Mouse (Mus musculus): ENCODE measurements at regions not wholly inside any gene's neighbourhood (a gene's known extent, or its start where the extent isn't known, plus 50 kb on each side); places are given as distances from the start of the nearest gene placed in this dataset.

DNA sequence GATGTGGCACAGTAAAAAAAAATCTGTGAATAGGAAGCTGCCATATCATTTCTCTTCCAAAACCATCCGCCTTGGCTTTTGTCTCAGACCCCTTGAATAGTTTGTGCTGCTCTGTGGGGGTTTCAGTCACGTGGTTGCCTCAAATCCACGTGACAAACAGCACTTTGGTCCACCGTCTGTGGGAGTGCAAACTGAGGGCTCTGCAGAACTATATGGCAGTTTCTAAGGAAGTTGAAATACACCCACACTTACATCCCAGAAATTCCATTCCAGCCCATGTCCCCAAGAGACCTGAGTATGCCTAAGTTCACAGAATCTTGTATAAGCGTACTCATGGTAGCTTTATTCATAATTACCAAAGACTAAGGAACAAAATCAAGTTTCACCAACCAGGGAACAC lies 460.1 kb downstream of the Pdcd6ip start:
- no peak for TF ChIP-seq POLR2A (IDR thresholded peaks at IDR 0.05; ENCODE audit: borderline replicate concordance, insufficient read depth, low read length)
- no peak for TF ChIP-seq CTCF (IDR thresholded peaks at IDR 0.05; ENCODE audit: borderline replicate concordance, insufficient read depth, low read depth, low read length)
- Histone ChIP-seq H3K4me1 (ENCODE audit: control insufficient read depth, insufficient read depth, low read length) (no peaks in the 10 kb centered on the region), H3K27ac (ENCODE audit: insufficient read depth, low read length) (no peak overlapping the region), H3K4me3 (replicated peaks; ENCODE audit: insufficient read depth, low read depth, low read length) (no peak overlapping the region), H3K27me3 (ENCODE audit: control insufficient read depth, insufficient read depth, low read length) (no peaks in the 10 kb centered on the region)
- 69% methylated on average over 5 of the region's 5 CpGs for WGBS
- DNase-seq, result no peak

DNA sequence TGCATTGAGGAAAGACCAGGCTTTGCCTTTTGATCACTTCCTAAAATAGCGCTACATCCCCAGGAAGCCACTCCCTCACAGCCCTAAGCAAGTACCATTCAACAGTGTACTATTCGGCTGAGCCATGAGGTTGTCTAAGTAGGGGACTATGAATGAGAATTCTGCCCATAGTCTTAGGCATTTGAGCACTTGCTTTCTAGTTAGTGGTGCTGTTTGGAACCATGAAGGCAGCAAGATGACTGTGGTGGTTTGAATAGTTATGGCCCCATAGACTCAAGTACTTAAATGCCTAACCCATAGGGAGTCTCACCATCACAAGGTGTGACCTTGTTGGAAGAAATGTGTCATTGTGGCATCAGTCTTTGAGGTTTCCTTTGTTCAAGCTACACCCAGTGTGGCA lies 464.2 kb downstream of the Pdcd6ip start:
- no peak for TF ChIP-seq POLR2A (IDR thresholded peaks at IDR 0.05; ENCODE audit: borderline replicate concordance, insufficient read depth, low read length)
- no peak for TF ChIP-seq CTCF (IDR thresholded peaks at IDR 0.05; ENCODE audit: borderline replicate concordance, insufficient read depth, low read depth, low read length)
- no peaks in the 10 kb centered on the region for H3K27me3 ChIP-seq (ENCODE audit: control insufficient read depth, insufficient read depth, low read length)
- WGBS, result 96% methylated on average over 2 of the region's 2 CpGs
- H3K4me3 ChIP-seq (replicated peaks; ENCODE audit: insufficient read depth, low read depth, low read length), result no peak overlapping the region
- DNase-seq, result no peak
- H3K27ac ChIP-seq (ENCODE audit: insufficient read depth, low read length), result no peak overlapping the region
- no peaks in the 10 kb centered on the region for H3K4me1 ChIP-seq (ENCODE audit: control insufficient read depth, insufficient read depth, low read length)

DNA sequence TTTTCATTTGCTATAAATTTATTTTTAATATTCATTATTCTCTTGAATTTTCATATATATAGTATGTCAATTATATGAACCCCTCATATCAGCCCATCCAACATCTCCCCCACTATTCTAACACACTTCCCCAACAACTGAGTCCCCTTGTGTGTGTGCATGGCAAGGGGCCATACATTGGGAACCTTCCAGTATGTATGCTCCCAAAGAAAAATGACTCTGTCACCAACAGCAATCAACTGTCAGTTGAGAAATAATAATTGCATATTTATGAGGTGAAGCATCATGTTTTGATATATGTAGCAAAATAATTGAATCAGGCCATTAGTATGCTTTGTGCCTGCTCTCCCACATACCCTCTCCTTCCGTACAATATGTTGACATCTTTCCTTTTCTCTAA lies 474.7 kb downstream of the Pdcd6ip start:
- TF ChIP-seq CTCF (IDR thresholded peaks at IDR 0.05; ENCODE audit: borderline replicate concordance, insufficient read depth, low read depth, low read length) (no peak), POLR2A (IDR thresholded peaks at IDR 0.05; ENCODE audit: borderline replicate concordance, insufficient read depth, low read length) (no peak)
- 88% methylated on average over 1 of the region's 1 CpGs for WGBS
- H3K4me1 ChIP-seq (ENCODE audit: control insufficient read depth, insufficient read depth, low read length), result no peaks in the 10 kb centered on the region
- H3K27ac ChIP-seq (ENCODE audit: insufficient read depth, low read length), result no peak overlapping the region
- no peak overlapping the region for H3K4me3 ChIP-seq (replicated peaks; ENCODE audit: insufficient read depth, low read depth, low read length)
- no peaks in the 10 kb centered on the region for H3K27me3 ChIP-seq (ENCODE audit: control insufficient read depth, insufficient read depth, low read length)
- no peak for DNase-seq

DNA sequence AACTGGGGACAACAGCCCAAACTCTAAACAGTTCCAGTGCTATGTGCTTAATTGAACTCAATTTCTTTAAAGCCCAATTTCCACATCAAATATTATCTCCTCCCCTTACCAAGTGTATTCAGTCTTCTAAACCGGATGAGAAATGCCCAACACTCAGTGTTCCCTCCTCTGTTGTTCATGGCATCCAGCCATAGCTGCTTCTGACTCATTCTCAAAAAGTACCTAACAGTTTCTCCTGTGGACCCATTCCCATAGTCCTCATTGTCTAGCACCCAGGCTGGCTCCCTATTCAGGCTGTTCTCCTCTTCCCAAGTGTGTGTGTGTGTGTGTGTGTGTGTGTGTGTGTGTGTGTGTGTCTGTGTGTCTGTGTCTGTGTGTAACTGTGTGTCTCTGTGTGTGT lies 478.7 kb downstream of the Pdcd6ip start:
- no peaks in the 10 kb centered on the region for H3K4me1 ChIP-seq (ENCODE audit: control insufficient read depth, insufficient read depth, low read length)
- 59% methylated on average over 1 of the region's 1 CpGs for WGBS

DNA sequence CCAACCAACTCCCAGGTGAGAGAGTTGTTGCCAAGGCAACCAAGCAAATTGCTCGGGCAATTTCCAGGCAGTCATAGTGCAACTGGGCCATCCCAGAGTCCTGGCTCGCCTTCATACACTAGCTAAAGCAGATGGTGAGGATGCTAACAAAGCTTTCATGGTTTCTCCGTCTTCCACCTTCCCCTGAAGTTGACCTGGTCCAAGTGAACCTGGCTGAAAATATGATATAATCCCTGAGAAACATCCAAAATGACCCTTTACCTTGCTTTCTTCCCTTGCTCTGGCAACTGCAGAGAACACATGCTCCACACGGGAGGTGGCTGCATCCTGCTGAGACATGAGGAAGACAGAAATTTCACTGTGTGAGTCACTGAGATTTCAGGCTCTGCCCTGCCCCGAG lies 494.1 kb downstream of the Pdcd6ip start:
- WGBS, result 10% methylated on average over 5 of the region's 5 CpGs

More for the DNA sequence above, 478.7 kb downstream of the Pdcd6ip start:
- no peak overlapping the region for H3K27ac ChIP-seq (ENCODE audit: insufficient read depth, low read length)
- H3K4me3 ChIP-seq (replicated peaks; ENCODE audit: insufficient read depth, low read depth, low read length), result no peak overlapping the region
- no peak for TF ChIP-seq CTCF (IDR thresholded peaks at IDR 0.05; ENCODE audit: borderline replicate concordance, insufficient read depth, low read depth, low read length)
- TF ChIP-seq POLR2A (IDR thresholded peaks at IDR 0.05; ENCODE audit: borderline replicate concordance, insufficient read depth, low read length), result no peak
- no peak for DNase-seq
- H3K27me3 ChIP-seq (ENCODE audit: control insufficient read depth, insufficient read depth, low read length), result no peaks in the 10 kb centered on the region

DNA sequence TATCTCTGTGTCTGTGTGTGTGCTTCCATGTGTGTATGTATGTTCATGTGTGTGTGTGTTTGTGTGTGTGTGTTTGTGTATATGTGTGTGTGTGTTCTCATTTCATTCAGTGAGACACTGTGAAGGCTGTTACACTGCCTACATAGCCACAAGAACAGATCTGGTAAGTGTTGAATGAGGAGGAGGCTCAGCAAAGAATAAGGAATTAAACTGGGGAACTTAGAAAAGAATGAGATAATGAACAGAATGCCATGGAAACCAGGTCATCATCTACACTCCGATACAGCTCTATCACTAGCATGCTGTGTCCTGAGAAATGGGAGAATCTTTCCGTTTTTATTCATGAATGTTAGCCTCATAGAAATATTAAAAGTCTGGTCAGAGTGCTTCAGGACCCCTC lies 495.7 kb downstream of the Pdcd6ip start:
- TF ChIP-seq CTCF (IDR thresholded peaks at IDR 0.05; ENCODE audit: borderline replicate concordance, insufficient read depth, low read depth, low read length), result no peak
- TF ChIP-seq POLR2A (IDR thresholded peaks at IDR 0.05; ENCODE audit: borderline replicate concordance, insufficient read depth, low read length), result no peak
- 88% methylated on average over 2 of the region's 2 CpGs for WGBS
- Histone ChIP-seq H3K27me3 (ENCODE audit: control insufficient read depth, insufficient read depth, low read length) (no peaks in the 10 kb centered on the region), H3K4me1 (ENCODE audit: control insufficient read depth, insufficient read depth, low read length) (peaks cover 4% of the 10 kb centered on the region; the same call in 1 of the 2 replicates), H3K27ac (ENCODE audit: insufficient read depth, low read length) (no peak overlapping the region), H3K4me3 (replicated peaks; ENCODE audit: insufficient read depth, low read depth, low read length) (no peak overlapping the region)
- DNase-seq, result no peak

More for the DNA sequence above, 494.1 kb downstream of the Pdcd6ip start:
- H3K4me3 ChIP-seq (replicated peaks; ENCODE audit: insufficient read depth, low read depth, low read length), result no peak overlapping the region
- peak; percentile 77 to 85 for DNase-seq
- peaks cover 10% of the 10 kb centered on the region; the same call in 1 of the 2 replicates for H3K4me1 ChIP-seq (ENCODE audit: control insufficient read depth, insufficient read depth, low read length)
- no peak for TF ChIP-seq POLR2A (IDR thresholded peaks at IDR 0.05; ENCODE audit: borderline replicate concordance, insufficient read depth, low read length)
- no peak; the same call in 1 of the 2 replicates for TF ChIP-seq CTCF (IDR thresholded peaks at IDR 0.05; ENCODE audit: borderline replicate concordance, insufficient read depth, low read depth, low read length)
- H3K27me3 ChIP-seq (ENCODE audit: control insufficient read depth, insufficient read depth, low read length), result no peaks in the 10 kb centered on the region
- peak overlapping the region; percentile 6; the same call in 1 of the 2 replicates for H3K27ac ChIP-seq (ENCODE audit: insufficient read depth, low read length)

DNA sequence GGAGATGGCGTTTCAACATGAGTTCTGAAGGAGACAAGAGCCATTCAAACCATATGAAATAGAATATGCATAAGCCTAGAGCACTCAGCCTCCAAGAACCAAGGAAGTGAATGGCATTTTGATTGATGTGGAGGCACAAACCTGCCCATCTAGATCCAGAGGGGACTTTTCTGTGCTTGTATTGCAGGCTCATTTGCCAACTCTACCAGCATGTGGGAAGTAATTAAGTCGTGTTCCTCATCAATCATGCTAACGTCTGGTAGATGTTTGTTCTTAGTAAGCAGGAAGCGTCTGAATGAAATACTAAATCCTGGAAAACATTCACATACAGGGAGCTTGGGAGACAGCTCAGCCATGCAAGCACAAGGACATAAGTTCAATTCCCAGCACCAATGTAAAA lies 499.9 kb downstream of the Pdcd6ip start:
- no peak for DNase-seq
- WGBS, result 59% methylated on average over 4 of the region's 4 CpGs

DNA sequence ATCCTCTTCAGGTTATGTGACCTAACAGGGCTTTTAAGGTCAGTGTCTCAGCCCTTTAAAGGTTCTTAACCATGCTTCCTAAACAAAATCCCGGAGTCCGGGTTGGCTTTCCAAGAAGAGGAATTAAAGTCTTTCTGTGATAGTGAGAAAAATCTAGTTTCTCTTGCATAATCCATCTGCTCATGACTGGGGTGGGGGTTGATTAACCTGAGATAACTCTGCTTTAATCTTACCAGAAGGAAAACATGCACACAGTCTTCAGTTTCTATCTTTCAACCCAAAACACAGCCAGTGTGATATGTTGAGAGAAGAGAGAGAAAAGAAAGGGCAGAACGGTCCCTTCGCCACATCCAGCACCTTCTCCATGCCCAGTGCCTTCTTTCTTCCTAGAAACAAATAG lies 508.8 kb downstream of the Pdcd6ip start:
- TF ChIP-seq CTCF (IDR thresholded peaks at IDR 0.05; ENCODE audit: borderline replicate concordance, insufficient read depth, low read depth, low read length) (no peak), POLR2A (IDR thresholded peaks at IDR 0.05; ENCODE audit: borderline replicate concordance, insufficient read depth, low read length) (no peak)
- no peaks in the 10 kb centered on the region for H3K4me1 ChIP-seq (ENCODE audit: control insufficient read depth, insufficient read depth, low read length)
- no peak for DNase-seq
- no peaks in the 10 kb centered on the region for H3K27me3 ChIP-seq (ENCODE audit: control insufficient read depth, insufficient read depth, low read length)
- WGBS, result 95% methylated on average over 4 of the region's 4 CpGs
- no peak overlapping the region for H3K4me3 ChIP-seq (replicated peaks; ENCODE audit: insufficient read depth, low read depth, low read length)
- H3K27ac ChIP-seq (ENCODE audit: insufficient read depth, low read length), result no peak overlapping the region

More for the DNA sequence above, 499.9 kb downstream of the Pdcd6ip start:
- Histone ChIP-seq H3K4me1 (ENCODE audit: control insufficient read depth, insufficient read depth, low read length) (no peaks in the 10 kb centered on the region; the same call in 1 of the 2 replicates), H3K27ac (ENCODE audit: insufficient read depth, low read length) (no peak overlapping the region), H3K4me3 (replicated peaks; ENCODE audit: insufficient read depth, low read depth, low read length) (no peak overlapping the region), H3K27me3 (ENCODE audit: control insufficient read depth, insufficient read depth, low read length) (no peaks in the 10 kb centered on the region)
- TF ChIP-seq POLR2A (IDR thresholded peaks at IDR 0.05; ENCODE audit: borderline replicate concordance, insufficient read depth, low read length) (no peak), CTCF (IDR thresholded peaks at IDR 0.05; ENCODE audit: borderline replicate concordance, insufficient read depth, low read depth, low read length) (no peak)
